Mouse (Mus musculus) cerebellum, adult 11 months (tissue): ENCODE data around the gene Pla2g7.

Source experiments
- DNase-seq: peaks from one replicate; pipeline ENCODE4 v3.0.0; 2022

Gene Pla2g7

DNA sequence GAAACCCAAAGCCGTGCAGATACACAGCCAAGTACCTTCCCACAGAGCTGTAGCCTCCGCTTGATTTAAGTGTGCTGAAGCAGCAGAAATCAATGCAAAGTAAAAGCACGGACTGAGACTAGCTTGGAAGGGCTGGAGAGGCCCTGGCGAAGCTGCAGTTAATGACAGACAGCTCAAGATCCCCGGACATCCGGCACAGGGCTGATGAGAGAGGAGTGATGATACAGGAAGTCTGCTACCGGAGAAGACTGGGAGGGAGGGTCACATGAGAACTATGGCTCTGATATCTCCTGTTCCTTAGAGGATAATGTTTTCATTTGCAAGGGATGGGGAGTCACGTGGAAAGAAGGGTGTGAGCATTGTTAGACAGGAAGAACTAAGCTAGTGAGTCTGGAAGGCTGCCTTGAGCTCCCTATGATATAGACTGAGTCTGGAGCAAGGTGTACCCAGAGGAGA, 13.1 kb downstream of the Pla2g7 start:
- no peak for DNase-seq

- no peak for DNase-seq
Measured at GRCm38 (mm10) chr17:43584771-43585170, 16.9 kb downstream of the Pla2g7 start.

DNA sequence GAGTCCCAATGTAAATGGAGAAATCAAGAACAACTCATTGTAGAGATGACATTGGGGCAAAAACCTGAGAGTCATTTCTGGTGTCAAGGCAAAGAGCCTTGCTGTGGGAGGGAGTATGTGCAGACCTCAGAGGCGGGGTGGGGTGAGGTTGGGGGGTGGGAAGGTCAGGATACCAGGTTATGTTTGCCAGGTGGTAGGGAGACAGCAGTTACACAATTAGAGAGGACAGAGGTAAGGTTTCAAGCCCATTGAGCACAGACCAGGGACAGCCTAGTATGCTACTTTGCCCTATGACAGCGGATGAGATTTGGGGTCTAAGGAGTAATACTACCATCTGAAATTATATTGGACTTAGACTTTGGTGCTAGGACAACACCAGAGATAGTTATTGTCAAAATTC, 19.4 kb downstream of the Pla2g7 start:
- DNase-seq, result no peak

GRCm38 (mm10) chr17:43589750-43590149, 21.9 kb downstream of the Pla2g7 start:
- no peak for DNase-seq

DNA sequence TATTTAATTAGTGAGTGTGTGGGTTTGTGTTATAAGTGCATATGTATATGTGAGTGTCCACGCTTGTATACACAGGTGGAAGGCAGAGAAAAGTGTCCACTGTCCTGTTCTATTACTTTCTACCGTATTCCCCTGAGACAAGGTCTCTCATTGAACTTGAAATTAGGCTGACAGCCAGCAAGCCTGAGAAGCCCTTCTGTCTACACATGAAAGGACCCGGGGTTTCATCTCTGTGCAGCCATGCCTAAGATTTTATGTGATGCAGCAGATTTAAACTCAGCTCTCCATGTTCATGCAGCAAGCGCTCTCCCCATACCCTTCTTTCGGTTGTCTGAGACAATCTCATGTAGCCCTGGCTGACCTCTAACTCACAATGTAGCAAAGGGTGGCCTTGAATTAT, 22.6 kb downstream of the Pla2g7 start:
- DNase-seq, result no peak

DNA sequence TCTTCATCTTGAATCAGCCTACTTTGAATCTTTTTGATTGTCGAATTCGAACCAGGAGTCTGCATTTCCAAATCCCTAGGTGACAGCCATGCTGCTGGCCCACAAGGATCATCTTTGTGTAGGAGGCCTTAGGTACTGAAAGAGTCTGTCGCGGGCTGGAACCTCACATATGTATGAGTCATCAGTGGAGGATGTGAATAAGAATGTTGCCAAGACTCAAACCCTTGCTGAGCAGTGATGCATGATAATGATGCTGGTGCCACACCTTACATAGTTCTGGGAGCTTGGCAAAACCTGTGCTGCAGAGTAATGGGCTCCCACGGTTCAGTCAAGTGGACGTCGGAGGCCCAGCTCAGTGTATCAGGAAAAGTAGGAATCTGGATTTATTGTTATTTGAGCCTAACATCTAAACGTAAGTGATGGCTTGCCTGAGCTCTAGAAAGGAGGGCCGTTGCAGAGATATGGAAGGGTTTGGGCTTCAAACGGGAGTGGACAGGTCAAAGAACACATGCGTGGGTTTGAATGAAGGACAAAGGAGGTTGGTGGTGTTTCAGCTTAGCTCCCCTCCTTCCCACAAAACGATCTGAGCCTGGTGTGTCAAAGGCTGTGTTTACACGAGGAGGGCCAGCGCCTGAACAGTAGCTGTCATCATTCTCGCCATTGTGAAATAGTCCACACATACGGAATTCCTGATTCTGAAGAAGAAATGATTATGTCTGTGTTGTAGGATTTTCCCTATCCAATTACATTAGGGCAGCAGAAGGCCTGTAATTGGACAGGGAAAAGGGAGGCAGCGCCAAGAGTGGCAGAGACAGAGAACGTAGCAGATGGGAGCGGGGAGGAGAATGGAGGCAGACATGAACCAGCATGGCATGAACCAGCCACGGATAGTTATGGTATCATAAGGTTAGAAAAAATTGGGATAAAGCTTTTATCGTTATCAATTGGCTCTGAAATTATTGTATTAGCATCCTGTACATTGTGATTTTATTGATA, 24.7 kb downstream of the Pla2g7 start:
- DNase-seq, result no peak

DNA sequence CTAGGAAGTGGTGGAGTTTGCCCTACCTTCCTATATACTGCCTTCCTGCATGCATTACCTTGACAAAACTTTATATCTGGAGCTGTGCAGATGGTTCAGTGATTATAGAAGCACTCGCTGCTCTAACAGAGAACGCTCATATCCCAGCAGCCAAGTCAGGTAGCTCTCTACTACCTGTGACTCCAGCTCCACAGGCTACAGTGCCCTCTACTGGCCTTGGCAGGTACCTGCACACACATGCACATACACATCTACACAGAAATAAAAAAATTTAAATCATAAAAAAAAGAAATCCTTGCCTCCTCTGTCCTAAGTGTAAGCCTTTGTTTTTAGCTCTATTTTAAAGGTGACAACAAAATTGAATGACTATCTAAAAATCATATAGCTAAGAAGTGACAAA, 29.8 kb downstream of the Pla2g7 start:
- no peak for DNase-seq

DNA sequence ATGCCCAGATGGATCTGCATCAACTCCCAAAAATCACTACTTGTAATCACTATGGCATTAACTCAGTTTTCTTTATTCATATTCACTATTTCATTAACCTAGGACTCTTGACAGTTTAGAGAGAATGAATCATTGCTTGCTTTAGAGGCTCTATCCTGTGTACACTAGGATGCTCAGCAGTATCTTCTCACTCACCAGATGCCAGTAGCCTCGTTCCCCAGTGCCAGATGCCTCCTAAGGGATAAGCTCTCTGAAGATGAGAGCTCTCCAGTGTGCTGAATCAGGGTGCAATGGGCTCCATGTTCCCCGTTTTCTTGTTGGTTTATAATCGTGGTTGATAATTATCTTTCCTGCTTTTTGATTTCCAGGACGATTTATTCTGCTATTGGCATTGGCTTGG, 30.8 kb downstream of the Pla2g7 start:
- DNase-seq, result no peak

DNA sequence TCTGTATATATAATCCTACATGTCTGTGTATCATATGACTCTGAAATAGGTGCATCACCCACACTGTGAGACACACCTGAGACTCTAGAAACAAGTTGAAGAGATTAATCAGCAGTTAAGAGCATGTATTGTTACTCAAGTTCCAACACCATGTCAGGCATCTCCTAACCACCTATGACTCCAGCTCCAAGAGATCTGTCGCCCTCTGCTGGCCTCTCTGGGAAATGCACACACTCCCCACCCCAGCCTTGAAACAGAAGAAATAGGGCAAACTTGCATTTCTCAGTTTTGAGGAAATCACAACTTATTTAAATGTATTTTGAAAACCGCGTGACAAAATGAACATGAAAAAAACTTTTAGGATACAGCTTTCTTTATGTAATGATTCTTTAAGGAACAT, 38.8 kb downstream of the Pla2g7 start:
- peak; percentile 16 for DNase-seq

DNA sequence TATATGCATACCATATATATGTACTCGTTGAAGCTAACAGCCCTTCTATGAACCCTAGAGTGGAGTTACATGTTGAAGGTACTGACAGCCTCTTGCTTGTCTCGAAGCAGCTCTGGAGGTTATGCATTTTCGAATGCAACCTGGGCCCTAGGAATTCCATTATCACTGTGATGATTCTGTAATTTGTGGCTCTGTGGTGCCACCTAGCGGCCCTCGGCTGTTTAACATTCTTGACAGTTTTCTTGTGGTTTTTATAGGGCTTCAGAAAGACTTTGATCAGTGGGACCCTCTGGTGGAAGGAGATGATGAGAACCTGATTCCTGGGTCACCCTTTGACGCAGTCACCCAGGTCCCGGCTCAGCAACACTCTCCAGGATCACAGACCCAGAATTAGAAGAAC, 43.7 kb downstream of the Pla2g7 start:
- peak; percentile 21 for DNase-seq

GRCm38 (mm10) chr17:43612221-43612620, 44.3 kb downstream of the Pla2g7 start:
- DNase-seq, result no peak

GRCm38 (mm10) chr17:43619156-43619555, 51.3 kb downstream of the Pla2g7 start:
- DNase-seq, result no peak

DNA sequence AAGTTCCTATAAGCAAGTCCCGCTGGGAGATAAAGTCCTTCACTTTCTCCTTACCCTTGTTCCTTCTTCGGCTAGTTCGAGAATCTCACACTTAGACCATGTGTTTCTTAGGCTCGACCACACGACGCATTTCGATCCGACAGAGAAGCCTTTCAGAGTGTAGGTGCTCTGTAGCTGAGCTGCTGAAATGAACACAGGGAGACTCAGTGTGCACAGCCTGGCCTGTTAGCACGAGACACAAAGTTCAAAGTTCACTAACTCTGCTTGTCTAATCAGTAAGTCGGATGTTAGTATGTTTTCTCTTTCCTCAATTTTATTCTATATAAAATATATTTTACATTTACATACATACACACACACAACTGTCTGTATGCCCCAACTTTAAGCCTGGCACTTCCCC, 54.2 kb downstream of the Pla2g7 start:
- no peak for DNase-seq

- no peak for DNase-seq
Measured at GRCm38 (mm10) chr17:43628246-43628645, 60.3 kb downstream of the Pla2g7 start.

DNA sequence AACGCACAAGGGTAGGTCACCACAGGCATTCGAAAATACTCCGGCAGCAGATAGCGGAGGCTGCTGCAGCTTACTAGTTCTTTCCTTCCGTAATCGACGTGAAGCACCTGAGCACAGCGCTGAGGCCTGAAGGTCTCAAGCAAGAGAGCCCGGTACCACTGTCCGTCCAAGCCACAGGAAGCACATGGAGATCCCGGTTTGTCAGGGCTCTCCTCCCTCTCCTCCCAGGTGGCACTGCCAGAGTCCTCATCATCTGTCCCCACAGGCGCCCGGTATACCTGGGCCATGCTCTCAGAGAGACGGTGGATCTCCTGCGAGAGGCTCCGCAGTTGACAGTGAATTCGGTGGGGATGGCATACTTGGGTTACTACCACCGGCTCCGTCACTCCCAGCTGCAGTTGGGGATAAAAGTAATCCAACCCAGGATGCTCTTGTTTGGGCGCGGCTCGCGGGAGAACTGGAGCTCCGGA, 61.2 kb downstream of the Pla2g7 start:
- no peak for DNase-seq

DNA sequence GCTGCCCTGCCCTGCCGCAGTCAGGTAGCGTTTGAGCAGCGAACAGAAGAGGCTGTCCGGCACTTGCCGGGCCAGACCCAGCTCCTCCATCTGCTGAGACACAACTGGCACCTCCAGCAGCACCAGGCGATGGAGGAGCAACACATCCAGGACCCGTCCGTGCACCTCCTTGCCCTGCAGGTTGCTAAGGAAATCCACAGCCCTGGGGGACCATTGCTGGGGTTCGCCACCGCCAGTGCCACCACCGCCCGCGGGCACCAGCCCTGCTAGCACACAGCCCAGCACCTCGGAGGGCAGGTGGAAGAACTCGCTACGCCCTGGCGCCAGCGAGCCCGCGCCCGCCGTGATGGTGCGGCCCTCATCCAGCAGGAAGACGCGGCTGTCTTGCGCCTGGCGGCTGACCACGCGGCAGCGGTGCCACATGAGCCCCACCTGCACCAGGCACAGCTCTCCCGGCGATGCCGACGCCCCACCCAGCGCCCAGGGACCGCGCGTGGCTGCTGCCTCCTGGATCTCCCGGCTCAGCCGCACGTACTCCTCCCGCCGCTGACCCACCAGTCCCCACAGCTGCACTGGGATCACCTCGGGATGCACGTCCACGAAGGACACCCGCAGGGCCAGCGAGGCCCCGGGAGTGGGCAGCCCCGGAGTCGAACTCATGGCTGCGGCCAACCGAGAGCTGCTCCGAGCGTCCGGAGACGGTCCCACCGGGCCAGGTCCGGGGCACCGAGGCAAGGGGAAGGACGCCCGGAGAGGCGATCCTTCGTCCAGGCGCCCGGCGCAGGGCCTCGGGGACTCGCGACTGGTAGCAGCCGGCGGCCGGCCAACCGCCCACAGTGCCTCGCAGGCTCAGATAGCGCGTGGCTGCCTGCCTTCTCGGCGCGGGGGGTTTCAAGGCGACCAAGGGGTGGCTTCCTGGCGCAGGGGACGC, 61.9 kb downstream of the Pla2g7 start, which contains the start of gene Tdrd6:
TSS of gene Tdrd6 (minus strand) at position 804 of the 931 bp plus-strand sequence.
- no peak for DNase-seq

GRCm38 (mm10) chr17:43630427-43630760, 62.5 kb downstream of the Pla2g7 start:
- DNase-seq, result no peak

DNA sequence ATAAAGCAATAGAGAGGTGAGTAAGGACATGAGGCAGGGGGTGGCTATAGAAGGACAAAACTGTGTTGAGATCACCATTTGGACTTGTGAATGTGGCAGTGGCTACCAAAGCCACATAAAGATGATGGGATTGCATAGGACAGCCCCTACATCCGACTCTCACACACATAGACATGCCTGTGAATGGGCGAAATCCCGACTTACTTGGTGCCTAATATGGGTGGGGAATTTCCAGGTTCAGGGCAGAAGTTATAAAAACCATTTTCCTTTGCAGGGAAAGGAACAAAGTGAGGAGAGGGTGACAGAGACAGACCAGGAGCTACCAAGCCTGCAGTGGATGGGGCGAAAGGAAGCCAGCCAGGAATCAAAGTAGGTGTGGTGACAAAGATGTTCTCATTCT, 69.2 kb downstream of the Pla2g7 start:
- no peak for DNase-seq

GRCm38 (mm10) chr17:43640825-43641224, 72.9 kb downstream of the Pla2g7 start:
- no peak for DNase-seq

GRCm38 (mm10) chr17:43643191-43643590, 75.3 kb downstream of the Pla2g7 start:
- DNase-seq, result no peak

GRCm38 (mm10) chr17:43644375-43644774, 76.5 kb downstream of the Pla2g7 start:
- no peak for DNase-seq

DNA sequence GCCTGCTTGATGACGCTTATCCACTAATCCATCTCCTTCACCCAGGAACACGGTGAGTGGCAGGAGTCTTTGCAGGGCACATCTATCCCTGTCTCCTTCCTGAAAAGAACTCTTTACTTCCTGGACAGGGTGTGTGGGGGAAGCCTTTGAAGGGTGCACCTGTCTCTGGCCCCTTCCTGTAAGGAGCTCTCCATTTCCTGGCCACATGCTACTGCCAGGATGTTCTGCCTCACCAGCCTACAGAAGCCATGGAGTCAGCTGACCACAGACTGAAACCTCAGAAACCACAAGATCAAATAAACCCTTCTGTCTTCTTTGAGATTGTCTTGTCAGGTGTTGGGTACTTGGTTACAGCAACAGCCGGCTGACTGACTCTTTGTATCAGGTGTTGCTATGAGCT, 77.2 kb downstream of the Pla2g7 start:
- no peak for DNase-seq

DNA sequence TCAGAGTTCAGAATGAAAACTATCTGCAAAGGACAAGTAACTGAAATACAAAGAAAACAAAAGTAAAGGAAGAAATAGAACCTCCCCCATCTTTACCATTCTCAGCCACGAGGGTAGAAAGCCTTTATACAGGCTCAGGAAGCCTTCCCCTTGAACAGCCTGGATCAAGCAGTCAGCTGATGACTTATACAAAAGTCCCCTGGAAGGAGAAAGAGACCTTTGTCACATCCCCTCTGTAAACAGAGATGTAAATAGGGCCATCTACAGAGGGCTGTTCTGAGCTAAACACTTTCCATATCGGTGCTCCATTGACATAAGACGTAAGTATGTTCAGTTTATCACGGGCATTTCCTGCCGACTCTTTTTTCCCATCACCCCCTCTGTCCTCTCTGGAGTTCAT, 79.0 kb downstream of the Pla2g7 start:
- no peak for DNase-seq
